Mouse (Mus musculus): Measurements from ENCODE around the gene Zbtb48.

GRCm38 (mm10) chr4:152024525-152024924 lies 2.9 kb downstream of the Zbtb48 start:
- TF ChIP-seq CTCF (IDR thresholded peaks at IDR 0.05; ENCODE audit: borderline replicate concordance, extremely low read depth, insufficient read depth, insufficient read length) = no peak
- no peak for TF ChIP-seq POLR2A (IDR thresholded peaks at IDR 0.05; ENCODE audit: borderline replicate concordance, extremely low read depth, insufficient read depth, insufficient read length, poor library complexity, severe bottlenecking)
